Mouse (Mus musculus): ENCODE data around the gene Anapc2. TPM values are rescaled to one million over a fixed set of nuclear protein-coding genes. Genes with fewer than 3 reads are reported as not detected.
A peak's percentile ranks its signal among the peaks of the same experiment; 100 is the strongest.

Gene Anapc2
- total RNA-seq, 2 experiments from 2014 or later, result 29.7 to 32.3 TPM

DNA sequence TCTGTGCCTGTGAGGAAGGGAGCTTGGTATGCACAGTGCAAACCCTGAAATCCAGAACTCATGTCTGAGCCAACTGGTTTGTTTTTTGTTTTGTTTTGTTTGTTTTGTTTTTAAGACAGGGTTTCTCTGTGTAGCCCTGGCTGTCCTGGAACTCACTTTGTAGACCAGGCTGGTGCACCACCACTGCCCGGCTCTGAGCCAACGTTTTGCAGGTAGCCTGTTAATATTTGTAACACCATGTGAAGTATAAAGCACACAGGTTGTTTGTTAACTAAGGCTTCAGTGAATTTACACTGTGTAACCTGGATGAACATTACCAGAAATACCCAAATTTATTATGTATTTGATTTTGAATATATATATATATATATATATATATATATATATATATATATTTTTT, 53.8 kb downstream of the Anapc2 start:
- no peak for DNase-seq
- no peak overlapping the region for H3K4me3 ChIP-seq
- intact Hi-C loops (cut with DNase I), result loop anchor here (10.0 kb wide), 1 partner anchor 201 kb away; no protein-coding TSS in a partner anchor
- TF ChIP-seq CTCF (IDR thresholded peaks at IDR 0.05), result no peak
- no peak overlapping the region for H3K27ac ChIP-seq

DNA sequence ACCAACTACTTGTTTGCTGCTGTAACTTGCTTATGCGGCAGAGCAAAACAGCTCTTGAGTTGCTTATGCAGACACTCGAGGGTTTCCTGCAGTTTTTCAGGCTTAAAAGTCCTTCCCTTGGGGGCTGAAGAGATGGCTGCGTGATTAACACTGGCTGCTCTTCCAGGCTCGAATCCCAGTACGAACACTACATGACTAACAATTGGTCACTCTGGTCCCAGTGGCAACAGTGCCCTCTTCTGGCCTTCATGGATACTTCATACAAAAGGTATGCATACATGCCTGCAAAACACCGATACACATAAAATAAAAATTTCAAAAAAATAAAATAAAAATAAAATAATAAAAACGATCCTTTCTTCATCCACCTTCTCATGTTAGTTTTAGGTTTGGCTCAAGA, 56.2 kb downstream of the Anapc2 start:
- intact Hi-C loops (cut with DNase I), result loop anchor here (10.0 kb wide), 1 partner anchor 204 kb away; no protein-coding TSS in a partner anchor
- no peak overlapping the region for H3K4me3 ChIP-seq
- DNase-seq, result no peak
- no peak overlapping the region for H3K27ac ChIP-seq
- peak; percentile 60 for TF ChIP-seq CTCF (IDR thresholded peaks at IDR 0.05)

DNA sequence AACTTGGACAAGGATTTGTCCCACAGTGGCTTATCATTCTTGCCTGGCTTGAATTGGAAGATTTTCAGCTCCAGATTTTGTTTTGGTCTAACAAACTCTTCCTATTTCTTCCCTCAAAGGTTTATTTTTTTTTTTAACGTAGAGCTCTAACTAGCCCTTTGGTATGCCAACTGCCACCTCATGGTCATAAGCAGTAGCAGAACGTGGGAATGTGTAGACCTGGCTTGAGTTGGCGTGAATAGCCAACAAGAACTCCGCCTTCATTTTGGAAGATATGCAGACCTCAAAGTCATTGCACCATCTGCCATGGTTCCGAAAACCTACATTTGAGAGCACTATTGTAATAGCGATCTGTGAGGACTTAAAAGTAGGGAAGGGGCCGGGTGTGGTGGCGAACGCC, 59.2 kb downstream of the Anapc2 start:
- DNase-seq, result no peak
- intact Hi-C loops (cut with DNase I), result loop anchor here (5.0 kb wide), 3 partner anchors 59 to 139 kb away; partner anchors contain the start of genes Anapc2, Ssna1 and Tmem203
- H3K27ac ChIP-seq, result no peak overlapping the region
- H3K4me3 ChIP-seq, result peak overlapping the region; percentile 91
- no peak for TF ChIP-seq CTCF (IDR thresholded peaks at IDR 0.05)

DNA sequence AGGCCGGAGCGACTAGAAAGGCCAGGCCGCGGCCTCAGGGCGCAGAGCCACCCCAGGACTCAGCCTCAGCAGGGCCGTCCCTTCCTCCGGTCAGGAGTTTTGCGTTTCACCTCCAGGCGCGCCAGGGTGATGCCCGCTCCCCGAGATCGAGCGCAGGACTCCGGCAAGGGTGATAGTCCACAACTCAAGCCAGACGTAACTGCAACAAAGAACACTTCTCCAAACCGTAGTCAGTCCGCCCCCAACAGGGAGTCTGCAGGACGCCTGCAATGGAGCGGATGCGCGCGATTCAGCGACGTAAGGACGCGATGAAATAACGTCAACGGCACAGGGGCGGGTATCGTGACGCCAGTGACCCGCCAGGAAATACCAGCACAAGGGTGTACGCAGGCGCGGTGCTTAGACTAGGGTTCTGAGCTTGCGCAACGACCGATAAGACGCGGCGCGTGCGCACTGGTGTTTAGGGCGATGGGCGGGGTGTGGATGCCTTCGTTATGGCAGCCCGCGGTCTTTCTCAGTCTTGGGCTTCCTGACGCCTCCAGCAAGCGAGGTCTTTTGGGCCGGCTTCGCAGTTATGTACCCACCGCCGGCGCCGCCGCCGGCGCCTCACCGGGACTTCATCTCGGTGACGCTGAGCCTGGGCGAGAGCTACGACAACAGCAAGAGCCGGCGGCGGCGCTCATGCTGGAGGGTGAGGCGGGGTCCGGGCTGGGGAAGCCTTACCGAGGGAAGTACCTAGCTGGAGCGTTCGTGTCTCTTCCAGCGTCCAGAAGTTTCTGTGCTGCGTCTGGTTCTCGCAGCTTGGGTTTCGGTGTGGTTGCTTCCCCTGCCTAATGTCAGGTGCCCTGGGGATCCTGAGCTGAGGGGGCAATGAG, 60.2 kb downstream of the Anapc2 start, which contains the start of gene Man1b1:
Gene Man1b1 (plus strand): TSS at position 53 of the 875 bp plus-strand sequence.
- Histone ChIP-seq H3K4me3 (peak within 1 kb of the TSS; percentile 91), H3K27ac (peak within 1 kb of the TSS; percentile 89)
- intact Hi-C loops (cut with DNase I), result loop anchor here (5.0 kb wide), 3 partner anchors 60 to 140 kb away; partner anchors contain the start of genes Anapc2, Ssna1 and Tmem203
- DNase-seq, result peak; percentile 99
- peak; percentile 39 for TF ChIP-seq CTCF (IDR thresholded peaks at IDR 0.05)

DNA sequence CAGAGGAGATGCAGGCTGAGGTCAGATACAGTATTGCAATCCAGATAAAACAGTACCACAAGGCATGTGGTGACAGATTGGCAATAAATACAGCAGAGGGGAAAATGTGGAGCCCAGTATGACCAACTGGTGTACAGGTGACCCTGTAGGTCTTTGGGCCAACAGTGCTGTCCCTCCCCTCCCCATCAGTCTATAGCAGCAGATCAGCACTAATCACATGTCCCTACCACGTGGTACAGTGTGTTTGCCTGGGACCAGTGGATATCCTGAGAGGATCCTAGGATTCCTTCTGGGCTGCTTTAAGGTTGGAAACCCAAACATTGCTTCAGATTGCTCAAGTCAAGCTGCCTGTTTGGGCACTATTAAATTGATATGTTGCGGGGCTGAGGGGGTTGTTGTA, 61.3 kb downstream of the Anapc2 start:
- no peak for DNase-seq
- no peak overlapping the region for H3K27ac ChIP-seq
- peak overlapping the region; percentile 91 for H3K4me3 ChIP-seq
- intact Hi-C loops (cut with DNase I), result loop anchor here (5.0 kb wide), 3 partner anchors 61 to 141 kb away; partner anchors contain the start of genes Anapc2, Ssna1 and Tmem203
- no peak for TF ChIP-seq CTCF (IDR thresholded peaks at IDR 0.05)

Other genes starting within 250 kb of the Anapc2 start
- gene Nsmf, start 218.1 kb upstream of the Anapc2 start, total RNA-seq (2021), result 10 to 100 TPM in 1 of 2 experiments, 1 to 10 TPM in 1; 6.9 to 15.0 TPM
- not detected for gene Entpd8, start 192.2 kb upstream of the Anapc2 start, total RNA-seq (2021)
- not detected for gene Noxa1, start 177.3 kb upstream of the Anapc2 start, total RNA-seq (2021)
- gene Nrarp, start 91.7 kb upstream of the Anapc2 start, total RNA-seq (2021), result 1 to 10 TPM; 4.0 to 5.2 TPM
- 1 to 10 TPM in 1 of 2 experiments, under 1 TPM in 1; 0.59 to 1.0 TPM for gene Tor4a, start 75.6 kb upstream of the Anapc2 start, total RNA-seq (2021)
- 10 to 100 TPM; 22.3 to 23.1 TPM for gene Nelfb, start 61.0 kb upstream of the Anapc2 start, total RNA-seq (2021)
- not detected for gene Stpg3, start 57.8 kb upstream of the Anapc2 start, total RNA-seq (2021)
- not detected for gene Fam166a, start 53.7 kb upstream of the Anapc2 start, total RNA-seq (2021)
- 100 to 1,000 TPM; 185 to 269 TPM for gene Tubb4b, start 47.8 kb upstream of the Anapc2 start, total RNA-seq (2021)
- not detected for gene Slc34a3, start 38.1 kb upstream of the Anapc2 start, total RNA-seq (2021)
- gene Rnf224, start 35.7 kb upstream of the Anapc2 start, total RNA-seq (2021), result not detected
- under 1 TPM; 0.39 to 0.56 TPM for gene Rnf208, start 30.2 kb upstream of the Anapc2 start, total RNA-seq (2021)
- gene Cysrt1, start 30.0 kb upstream of the Anapc2 start, total RNA-seq (2021), result not detected
- gene AL732309.1, start 25.6 kb upstream of the Anapc2 start, total RNA-seq (2021), result 1 to 10 TPM in 1 of 2 experiments, under 1 TPM in 1; 0.86 to 1.2 TPM
- gene Tmem203, start 17.0 kb upstream of the Anapc2 start, total RNA-seq (2021), result 10 to 100 TPM; 11.4 to 12.6 TPM
- 1 to 10 TPM; 3.1 to 3.5 TPM for gene Tprn, start 9.9 kb upstream of the Anapc2 start, total RNA-seq (2021)
- gene Ssna1, start within 50 bp of the Anapc2 start, total RNA-seq (2021), result 10 to 100 TPM; 28.0 to 35.5 TPM
- gene Tmem210, start 15.7 kb downstream of the Anapc2 start, total RNA-seq (2021), result not detected
- not detected for gene Lrrc26, start 17.4 kb downstream of the Anapc2 start, total RNA-seq (2021)
- not detected for gene Grin1, start 46.7 kb downstream of the Anapc2 start, total RNA-seq (2021)
- gene Man1b1, start 59.9 kb downstream of the Anapc2 start, total RNA-seq (2021), result 10 to 100 TPM; 12.9 to 16.0 TPM
- gene Dpp7, start 83.9 kb downstream of the Anapc2 start, total RNA-seq (2021), result 10 to 100 TPM; 14.0 to 16.5 TPM
- gene Uap1l1, start 93.2 kb downstream of the Anapc2 start, total RNA-seq (2021), result 1 to 10 TPM; 4.3 to 5.4 TPM
- not detected for gene Sapcd2, start 99.8 kb downstream of the Anapc2 start, total RNA-seq (2021)
- 1 to 10 TPM; 6.5 to 8.8 TPM for gene Entpd2, start 123.4 kb downstream of the Anapc2 start, total RNA-seq (2021)
- 10 to 100 TPM; 14.9 to 16.9 TPM for gene Npdc1, start 126.9 kb downstream of the Anapc2 start, total RNA-seq (2021)
- gene Fut7, start 150.8 kb downstream of the Anapc2 start, total RNA-seq (2021), result not detected
- 10 to 100 TPM; 15.1 to 15.3 TPM for gene Abca2, start 156.2 kb downstream of the Anapc2 start, total RNA-seq (2021)
- 1 to 10 TPM in 1 of 2 experiments, under 1 TPM in 1; 0.31 to 1.1 TPM for gene Clic3, start 184.4 kb downstream of the Anapc2 start, total RNA-seq (2021)
- gene Paxx, start 188.6 kb downstream of the Anapc2 start, total RNA-seq (2021), result 10 to 100 TPM; 13.6 to 14.4 TPM
- gene Ptgds, start 197.6 kb downstream of the Anapc2 start, total RNA-seq (2021), result not detected
- not detected for gene Lcn12, start 221.4 kb downstream of the Anapc2 start, total RNA-seq (2021)
- gene Fbxw5, start 228.3 kb downstream of the Anapc2 start, total RNA-seq (2021), result 10 to 100 TPM; 76.9 to 88.4 TPM
- gene C8g, start 229.2 kb downstream of the Anapc2 start, total RNA-seq (2021), result 1 to 10 TPM; 1.1 to 1.6 TPM

Data from gastrocnemius, adult 2 months (tissue).